Mouse (Mus musculus) ES-E14 (cell line): ENCODE data around the gene Polr2g. TPM values are rescaled to one million over a fixed set of nuclear protein-coding genes. Genes with fewer than 3 reads are reported as not detected.

ENCODE experiments used
- DNase-seq: peaks from one replicate; pipeline ENCODE4 v3.0.0-alpha.2; 2013; ENCODE audit warnings: low read depth, low spot score
- H3K27ac ChIP-seq: 2 replicates; pipeline ENCODE4 v1.5.1; 2012; ENCODE audit warnings: low read depth, mild to moderate bottlenecking, low read length, moderate library complexity, mixed read lengths; ENCODE audit not compliant: poor library complexity, insufficient read depth, severe bottlenecking
- H3K36me3 ChIP-seq: 2 replicates; pipeline ENCODE4 v1.6.1; 2012; ENCODE audit warnings: mild to moderate bottlenecking, low read length, moderate library complexity, mixed read lengths; ENCODE audit not compliant: control insufficient read depth, poor library complexity, insufficient read depth, severe bottlenecking
- H3K4me1 ChIP-seq, 2 experiments: fragments of 150-350 bp in 1 of 2; sonication (generic) in 1 of 2; 2 replicates each; pipeline ENCODE4 v1.6.1; 2012; ENCODE audit warnings: low read length in 2 of 2, mild to moderate bottlenecking in 1 of 2, mixed read lengths in 1 of 2; ENCODE audit not compliant: control insufficient read depth in 2 of 2, insufficient read depth in 2 of 2, poor library complexity in 1 of 2
- H3K4me3 ChIP-seq, 2 experiments: fragments of 150-350 bp in 1 of 2; sonication (generic) in 1 of 2; 2 replicates each; pipeline ENCODE4 v1.5.1; 2012; ENCODE audit warnings: low read length in 2 of 2, low read depth in 1 of 2, mild to moderate bottlenecking in 1 of 2, mixed read lengths in 1 of 2; ENCODE audit not compliant: insufficient read depth in 1 of 2, poor library complexity in 1 of 2, severe bottlenecking in 1 of 2
- H3K9ac ChIP-seq: 2 replicates; pipeline ENCODE4 v1.6.1; 2012; ENCODE audit warnings: low read depth, mild to moderate bottlenecking, low read length, mixed read lengths; ENCODE audit not compliant: poor library complexity, insufficient read depth, severe bottlenecking
- H3K9me3 ChIP-seq: fragments of 150-350 bp; sonication (generic); 2 replicates; pipeline ENCODE4 v1.6.1; 2012; ENCODE audit warnings: low read depth, mild to moderate bottlenecking, low read length; ENCODE audit not compliant: control insufficient read depth, insufficient read depth
- CHD2 ChIP-seq: IDR thresholded peaks from 2 replicates; pipeline ENCODE4 v1.6.1; 2014; ENCODE audit warnings: mild to moderate bottlenecking, low read depth, low read length, inconsistent platforms
- HCFC1 ChIP-seq: IDR thresholded peaks from 2 replicates; pipeline ENCODE4 v1.6.1; 2012; ENCODE audit warnings: low read length, inconsistent platforms, borderline replicate concordance; ENCODE audit not compliant: insufficient read depth
- MAFK ChIP-seq: IDR thresholded peaks from 2 replicates; pipeline ENCODE4 v1.6.1; 2014; ENCODE audit warnings: mild to moderate bottlenecking, low read depth, low read length, inconsistent platforms; ENCODE audit not compliant: insufficient read depth
- ZC3H11A ChIP-seq: IDR thresholded peaks from 2 replicates; pipeline ENCODE4 v1.6.1; 2012; ENCODE audit warnings: low read depth, mild to moderate bottlenecking, inconsistent platforms, low read length, borderline replicate concordance
- ZNF384 ChIP-seq: IDR thresholded peaks from 2 replicates; pipeline ENCODE4 v1.6.1; 2012; ENCODE audit warnings: low read depth, low read length, inconsistent platforms
- in situ Hi-C, 2 experiments: fragments of 600-800 bp; cut with MboI; formaldehyde crosslinking; loops; one replicate each; pipeline ENCODE4 v1.15.1; 2025; ENCODE audit warnings: low sequenced_read_pairs in 2 of 2, inconsistent platforms in 1 of 2; ENCODE audit not compliant: unreplicated experiment in 2 of 2
- total RNA-seq: library from RNA; depleted of rRNA; stranded (reverse); fragments of 300-350 nt; gene quantifications from 2 replicates; pipeline ENCODE4 v1.2.3, GENCODE M21; 2012

The Polr2g gene
- total RNA-seq, 1 experiment = 144 TPM

DNA sequence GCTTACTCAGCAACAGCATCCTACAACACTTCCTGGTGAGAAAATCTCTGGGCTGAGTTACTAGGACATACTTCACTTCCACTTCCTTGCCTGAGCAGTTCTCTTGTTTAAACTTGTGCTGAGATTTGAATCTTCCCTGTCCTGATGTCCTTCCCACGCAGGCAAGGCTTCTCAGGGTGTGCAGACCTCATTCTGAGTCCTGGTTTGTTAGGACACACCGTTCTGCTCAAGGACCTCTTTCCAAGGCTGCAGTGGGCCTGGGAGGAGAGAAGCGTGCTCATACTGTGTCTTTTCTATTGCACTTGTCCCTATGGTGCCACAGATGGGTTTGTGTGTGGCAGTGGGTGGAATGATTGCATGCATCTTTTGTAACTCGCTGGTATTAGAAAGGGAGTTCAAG, 34.6 kb upstream of the Polr2g start:
- in situ Hi-C loops = no loop called here
- no peak overlapping the region for H3K9ac ChIP-seq
- no peak for TF ChIP-seq ZNF384
- TF ChIP-seq ZC3H11A = no peak
- TF ChIP-seq HCFC1 = no peak
- no peak for TF ChIP-seq MAFK
- no peak for TF ChIP-seq CHD2
- H3K4me3 ChIP-seq = no peak overlapping the region
- H3K9me3 ChIP-seq = no peaks in the 10 kb centered on the region
- DNase-seq = no peak
- no peak overlapping the region for H3K27ac ChIP-seq
- peaks cover 33% of the 10 kb centered on the region for H3K36me3 ChIP-seq
- H3K4me1 ChIP-seq = peaks cover 0 to 2% of the 10 kb centered on the region in 2 experiments; a peak in 1 of 4 replicates

GRCm38 (mm10) chr19:8831262-8831661, 32.9 kb upstream of the Polr2g start:
- in situ Hi-C loops = no loop called here

DNA sequence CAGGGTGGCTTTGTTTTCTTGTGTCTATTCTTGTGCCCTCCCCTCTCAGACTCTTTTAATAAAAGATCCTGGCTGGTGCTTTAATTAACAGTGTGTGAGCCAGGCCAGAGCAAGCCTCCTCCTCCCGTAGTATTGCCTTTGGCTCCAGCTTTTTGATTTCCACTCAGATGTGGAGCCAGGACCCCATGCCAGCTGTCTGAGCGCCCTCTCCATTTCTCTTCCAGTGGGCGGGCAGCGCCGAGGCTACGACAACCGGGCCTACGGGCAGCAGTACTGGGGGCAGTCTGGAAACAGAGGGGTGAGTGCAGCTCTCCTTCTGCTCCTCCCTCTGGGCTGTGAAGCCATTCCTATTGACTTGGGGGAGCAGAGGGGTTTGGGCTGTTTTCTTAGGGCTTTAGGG, 32.3 kb upstream of the Polr2g start:
- H3K36me3 ChIP-seq = peaks cover 45% of the 10 kb centered on the region
- in situ Hi-C loops = no loop called here

More at GRCm38 (mm10) chr19:8831262-8831661, 32.9 kb upstream of the Polr2g start:
- no peak for DNase-seq
- Histone ChIP-seq H3K9ac (no peak overlapping the region), H3K27ac (no peak overlapping the region), H3K4me3 (no peak overlapping the region), H3K9me3 (no peaks in the 10 kb centered on the region), H3K36me3 (peaks cover 43% of the 10 kb centered on the region), H3K4me1 (peaks cover 0 to 2% of the 10 kb centered on the region in 2 experiments; a peak in 1 of 4 replicates)
- TF ChIP-seq ZC3H11A (no peak), CHD2 (no peak), HCFC1 (no peak), MAFK (no peak), ZNF384 (no peak)

DNA sequence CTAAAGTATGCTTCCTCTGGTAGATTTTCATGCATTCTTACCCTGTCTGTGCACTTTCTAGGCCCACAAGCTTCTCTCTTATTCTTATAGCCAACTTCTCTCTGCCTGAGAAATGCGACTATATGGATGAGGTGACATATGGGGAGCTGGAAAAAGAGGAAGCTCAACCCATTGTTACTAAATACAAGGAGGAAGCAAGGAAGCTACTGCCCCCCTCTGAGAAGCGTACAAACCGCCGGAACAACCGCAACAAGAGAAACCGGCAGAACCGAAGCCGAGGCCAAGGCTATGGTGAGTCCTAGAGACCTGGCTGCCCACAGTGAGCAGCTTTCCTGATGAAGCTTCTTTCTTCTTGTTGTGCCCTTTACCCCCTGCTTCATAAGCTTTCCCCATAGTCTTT, 31.3 kb upstream of the Polr2g start, which contains the start of gene AC129217.1:
AC129217.1 (plus strand) TSS at position 114 of the 400 bp plus-strand sequence.
- no peak within 1 kb of the TSS for H3K4me3 ChIP-seq
- H3K9ac ChIP-seq = no peak within 1 kb of the TSS
- TF ChIP-seq ZC3H11A = no peak
- no peak for DNase-seq
- H3K9me3 ChIP-seq = no peaks in the 10 kb centered on the region
- H3K27ac ChIP-seq = no peak within 1 kb of the TSS; the same call in 1 of the 2 replicates
- H3K4me1 ChIP-seq = peaks cover 0 to 7% of the 10 kb centered on the region in 2 experiments; a peak in 1 of 4 replicates
- peaks cover 53% of the 10 kb centered on the region for H3K36me3 ChIP-seq
- in situ Hi-C loops = no loop called here

More for the DNA sequence above, 32.3 kb upstream of the Polr2g start:
- Histone ChIP-seq H3K4me3 (no peak overlapping the region), H3K9ac (no peak overlapping the region; the same call in 1 of the 2 replicates), H3K9me3 (no peaks in the 10 kb centered on the region), H3K4me1 (peaks cover 0 to 2% of the 10 kb centered on the region in 2 experiments; a peak in 1 of 4 replicates), H3K27ac (no peak overlapping the region)
- TF ChIP-seq CHD2 (no peak), ZNF384 (no peak), MAFK (no peak), ZC3H11A (no peak), HCFC1 (no peak)
- no peak for DNase-seq

DNA sequence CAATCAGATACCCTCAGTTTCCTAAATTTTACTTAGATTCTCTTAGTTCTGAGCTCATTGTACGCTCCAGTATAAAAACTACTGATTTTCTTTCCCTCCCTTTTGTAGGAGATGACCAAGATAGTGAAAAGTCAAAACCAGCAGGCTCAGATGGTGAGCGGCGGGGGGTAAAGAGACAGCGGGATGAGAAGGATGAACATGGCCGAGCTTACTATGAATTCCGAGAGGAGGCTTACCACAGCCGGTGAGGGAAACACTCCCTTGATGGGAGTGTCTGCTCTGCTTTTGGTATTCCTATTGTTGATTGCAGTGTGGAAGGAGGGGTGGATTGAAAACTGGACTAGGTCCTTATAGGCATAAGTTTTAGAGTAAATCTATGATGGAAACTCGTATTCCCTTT, 24.3 kb upstream of the Polr2g start:
- Histone ChIP-seq H3K27ac (no peak overlapping the region), H3K9ac (0 out of 2 replicates have a peak overlapping the region, but pooled peaks have one; percentile 7), H3K9me3 (no peaks in the 10 kb centered on the region), H3K4me1 (peaks cover 5 to 6% of the 10 kb centered on the region in 2 experiments; a peak in 2 of 4 replicates), H3K4me3 (peak overlapping the region in 1 of 2 experiments; percentile 28; a peak in 1 of 4 replicates), H3K36me3 (peaks cover 30% of the 10 kb centered on the region)
- no peak for TF ChIP-seq ZNF384
- TF ChIP-seq CHD2 = no peak
- no peak for TF ChIP-seq MAFK
- TF ChIP-seq HCFC1 = no peak
- TF ChIP-seq ZC3H11A = no peak
- in situ Hi-C loops = no loop called here
- no peak for DNase-seq
